Mouse (Mus musculus) cerebellum, adult 2 months (tissue): ENCODE data around the gene Stpg1.

Source experiments
- CTCF ChIP-seq: fragments of 200-500 bp; IDR thresholded peaks from 2 replicates; pipeline ENCODE4 v1.5.1; 2011; ENCODE audit warnings: low read depth, mild to moderate bottlenecking, control low read depth, low read length, moderate library complexity, borderline replicate concordance; ENCODE audit not compliant: insufficient read depth
- POLR2A ChIP-seq: fragments of 200-500 bp; IDR thresholded peaks from 2 replicates; pipeline ENCODE4 v1.6.1; 2011; ENCODE audit warnings: low read length, control low read depth, borderline replicate concordance; ENCODE audit not compliant: insufficient read depth

DNA sequence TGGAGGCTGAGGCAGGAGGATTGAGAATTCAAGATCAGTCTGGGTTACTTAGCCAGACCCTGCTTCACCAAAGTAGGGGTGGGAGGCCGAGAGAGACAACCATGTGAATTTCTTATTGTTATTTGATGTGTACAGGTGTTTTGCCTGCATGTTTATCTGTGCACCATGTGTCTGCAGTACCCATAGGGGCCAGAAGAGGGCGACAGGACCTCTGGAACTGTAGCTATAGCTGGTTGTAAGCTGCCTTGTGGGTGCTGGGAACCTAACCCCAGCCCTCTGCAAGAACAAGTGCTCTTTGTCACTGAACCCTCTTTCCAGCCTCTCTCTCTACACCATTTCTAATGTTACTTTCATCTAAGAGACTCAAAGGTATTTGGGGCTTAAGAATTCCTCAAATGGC, 35.7 kb downstream of the Stpg1 start:
- 0 out of 2 replicates have a peak, but pooled peaks have one; percentile 16 for TF ChIP-seq CTCF
- no peak for TF ChIP-seq POLR2A
